Mouse (Mus musculus): ENCODE data around the gene Elovl6.

- TF ChIP-seq CTCF (conservative IDR thresholded peaks at IDR 0.05; ENCODE audit: low read length) (no peak), POU5F1 (IDR thresholded peaks at IDR 0.05; ENCODE audit: borderline replicate concordance, low read length) (no peak)
These were observed 12.1 kb downstream of the Elovl6 start for GRCm38 (mm10) chr3:129544217-129544616.
